Mouse (Mus musculus): ENCODE measurements around the gene Sepsecs. TPM values are rescaled to one million over a fixed set of nuclear protein-coding genes. Genes with fewer than 3 reads are reported as not detected.

Gene Sepsecs
- polyA plus RNA-seq, 1 experiment: 0.03 TPM

DNA sequence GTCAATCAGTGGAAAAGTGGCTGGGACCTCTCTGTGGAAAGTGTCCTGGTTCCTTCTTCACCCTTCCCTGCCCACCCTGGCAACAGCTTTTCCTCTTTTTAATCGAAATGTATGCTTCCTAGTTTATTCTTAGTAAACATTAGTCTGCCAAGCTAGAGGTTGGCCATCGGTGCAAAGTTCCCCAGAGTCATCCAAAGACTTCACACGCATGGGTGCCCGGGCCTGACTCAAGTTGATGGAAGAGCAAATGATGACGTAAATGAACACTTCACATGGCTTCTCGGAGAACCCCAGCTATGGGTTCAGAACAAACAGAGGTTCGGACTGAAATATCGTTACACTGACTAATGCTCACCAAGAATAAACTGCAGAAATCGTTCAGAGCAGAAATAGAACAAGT lies 78.9 kb downstream of the Sepsecs start:
- TF ChIP-seq GATA1 (IDR thresholded peaks at IDR 0.05; ENCODE audit: low read length) (no peak), TAL1 (IDR thresholded peaks at IDR 0.05; ENCODE audit: low read length) (no peak)
- Histone ChIP-seq H3K9me3 (ENCODE audit: control insufficient read depth, low read length) (peaks cover 3% of the 10 kb centered on the region; the same call in 1 of the 2 replicates), H3K27me3 (ENCODE audit: control insufficient read depth) (no peaks in the 10 kb centered on the region)

More for the DNA sequence above, 78.9 kb downstream of the Sepsecs start:
- no peaks in the 10 kb centered on the region for H3K36me3 ChIP-seq (ENCODE audit: control insufficient read depth)
- no peak overlapping the region for H3K4me3 ChIP-seq (replicated peaks)
- H3K4me1 ChIP-seq (ENCODE audit: control insufficient read depth): no peaks in the 10 kb centered on the region

Other genes starting within 250 kb of the Sepsecs start
- gene Ccdc149, start 198.2 kb downstream of the Sepsecs start, polyA plus RNA-seq (2012): not detected in 2 replicates
- gene Lgi2, start 103.2 kb downstream of the Sepsecs start, polyA plus RNA-seq (2012): not detected in 2 replicates
- gene Pi4k2b, start 71.9 kb upstream of the Sepsecs start, polyA plus RNA-seq (2012): 1.9 and 3.2 TPM in 2 replicates
- 0.07 and 0.20 TPM in 2 replicates for gene Zcchc4, start 105.7 kb upstream of the Sepsecs start, polyA plus RNA-seq (2012)
- 0.13 and 0.26 TPM in 2 replicates for gene Anapc4, start 164.3 kb upstream of the Sepsecs start, polyA plus RNA-seq (2012)

Data from erythroblast, embryonic 14.5 days (primary cell).